Mouse (Mus musculus) liver, embryonic 14.5 days (tissue): ENCODE results near the gene Nfx1.

ENCODE experiments used
- CTCF ChIP-seq: IDR thresholded peaks from 2 replicates; pipeline ENCODE4 v1.5.1; 2016; ENCODE audit warnings: antibody characterized with exemption, low read depth, control low read depth
- EP300 ChIP-seq: IDR thresholded peaks from 2 replicates; pipeline ENCODE4 v1.6.1; 2016; ENCODE audit warnings: antibody characterized with exemption, low read depth

- TF ChIP-seq CTCF (no peak), EP300 (no peak)
Measured at GRCm38 (mm10) chr4:40923087-40923651, 47.5 kb upstream of the Nfx1 start.
